Mouse (Mus musculus) kidney, postnatal 36 days (tissue): ENCODE results near the gene Dennd6a.

ENCODE experiments used
- DNase-seq, 2 experiments: peaks; one replicate each; pipeline ENCODE4 v3.0.0; 2021 to 2022; ENCODE audit warnings: mixed read lengths in 2 of 2

Dennd6a gene

GRCm38 (mm10) chr14:26576255-26576780 is 2.7 kb downstream of the Dennd6a start:
- peak in 1 of 2 experiments; percentile 27 for DNase-seq

GRCm38 (mm10) chr14:26578791-26579191 is 5.1 kb downstream of the Dennd6a start:
- DNase-seq = peak in 1 of 2 experiments; percentile 14

GRCm38 (mm10) chr14:26579346-26580343 is 6.0 kb downstream of the Dennd6a start:
- peak; percentile 92 to 96 for DNase-seq

GRCm38 (mm10) chr14:26583645-26584044 is 10.0 kb downstream of the Dennd6a start:
- no peak for DNase-seq

GRCm38 (mm10) chr14:26587116-26587515 is 13.5 kb downstream of the Dennd6a start:
- no peak for DNase-seq

- DNase-seq = no peak
Measured at GRCm38 (mm10) chr14:26591353-26591752, 17.7 kb downstream of the Dennd6a start.

GRCm38 (mm10) chr14:26593281-26593895 is 19.7 kb downstream of the Dennd6a start:
- DNase-seq = no peak

GRCm38 (mm10) chr14:26595167-26595566 is 21.5 kb downstream of the Dennd6a start:
- no peak for DNase-seq

- peak; percentile 45 to 53 for DNase-seq
Measured at GRCm38 (mm10) chr14:26595695-26596365, 22.2 kb downstream of the Dennd6a start.

GRCm38 (mm10) chr14:26605354-26605753 is 31.7 kb downstream of the Dennd6a start:
- DNase-seq = no peak

- DNase-seq = no peak
Measured at GRCm38 (mm10) chr14:26609674-26610073, 36.0 kb downstream of the Dennd6a start.

GRCm38 (mm10) chr14:26610689-26611088 is 37.0 kb downstream of the Dennd6a start:
- DNase-seq = no peak

GRCm38 (mm10) chr14:26625301-26625700 is 51.6 kb downstream of the Dennd6a start:
- DNase-seq = no peak

GRCm38 (mm10) chr14:26626605-26627140 is 53.0 kb downstream of the Dennd6a start:
- peak; percentile 13 to 18 for DNase-seq

GRCm38 (mm10) chr14:26637025-26637850 is 63.6 kb downstream of the Dennd6a start:
- DNase-seq = peak; percentile 65 to 69

GRCm38 (mm10) chr14:26637851-26638707 is 64.4 kb downstream of the Dennd6a start, which contains the start of gene Arf4:
Gene Arf4 (plus strand): TSS chr14:26638074.
- DNase-seq = peak; percentile 99

GRCm38 (mm10) chr14:26638708-26639084 is 65.0 kb downstream of the Dennd6a start:
- peak; percentile 72 to 78 for DNase-seq

- DNase-seq = peak in 1 of 2 experiments; percentile 11
Measured at GRCm38 (mm10) chr14:26639251-26639650, 65.6 kb downstream of the Dennd6a start.

GRCm38 (mm10) chr14:26639961-26640360 is 66.3 kb downstream of the Dennd6a start:
- DNase-seq = peak; percentile 27 to 44

GRCm38 (mm10) chr14:26643006-26643624 is 69.5 kb downstream of the Dennd6a start:
- peak in 1 of 2 experiments; percentile 11 for DNase-seq
